Mouse (Mus musculus): ENCODE measurements around the gene Olfr93. TPM values are rescaled to one million over a fixed set of nuclear protein-coding genes. Genes with fewer than 3 reads are reported as not detected.
"Not testable (repeated sequence)": the region's sequence is repeated elsewhere in the genome, so short reads cannot be mapped to it uniquely, and the experiment has no call there.

The Olfr93 gene
- polyA plus RNA-seq, 1 experiment from 2014 or later = not detected

GRCm38 (mm10) chr17:37185474-37185873 lies 24.2 kb upstream of the Olfr93 start:
- H3K4me3 ChIP-seq (ENCODE audit: low read length) = no peak overlapping the region
- H3K36me3 ChIP-seq (ENCODE audit: control insufficient read depth, insufficient read depth, low read length) = no peaks in the 10 kb centered on the region
- H3K27me3 ChIP-seq (replicated peaks; ENCODE audit: control insufficient read depth, insufficient read depth, low read length) = no peaks in the 10 kb centered on the region
- H3K9me3 ChIP-seq (ENCODE audit: control insufficient read depth, low read length) = no peaks in the 10 kb centered on the region
- H3K9ac ChIP-seq (ENCODE audit: low read depth, low read length) = peak overlapping the region; percentile 33; the same call in 1 of the 2 replicates
- no peaks in the 10 kb centered on the region for H3K4me1 ChIP-seq (ENCODE audit: control insufficient read depth, insufficient read depth, low read length)
- no peak overlapping the region for H3K27ac ChIP-seq (ENCODE audit: low read length)
- H3K4me2 ChIP-seq (ENCODE audit: low read depth, low read length) = no peak overlapping the region
- 39% methylated on average over 6 of the region's 6 CpGs for WGBS
- 0 out of 2 replicates have a peak, but pooled peaks have one; percentile 40 for ATAC-seq

GRCm38 (mm10) chr17:37131366-37131765 lies 29.9 kb downstream of the Olfr93 start:
- not testable (repeated sequence) for H3K4me1 ChIP-seq (ENCODE audit: control insufficient read depth, insufficient read depth, low read length); ATAC-seq; H3K9ac ChIP-seq (ENCODE audit: low read depth, low read length); H3K9me3 ChIP-seq (ENCODE audit: control insufficient read depth, low read length); H3K4me3 ChIP-seq (ENCODE audit: low read length); H3K27ac ChIP-seq (ENCODE audit: low read length); H3K4me2 ChIP-seq (ENCODE audit: low read depth, low read length); H3K36me3 ChIP-seq (ENCODE audit: control insufficient read depth, insufficient read depth, low read length); H3K27me3 ChIP-seq (replicated peaks; ENCODE audit: control insufficient read depth, insufficient read depth, low read length)
- 64% methylated on average over 4 of the region's 4 CpGs for WGBS

- H3K4me2 ChIP-seq (ENCODE audit: low read depth, low read length) = no peak within 1 kb of the TSS
- no peaks in the 10 kb centered on the region for H3K36me3 ChIP-seq (ENCODE audit: control insufficient read depth, insufficient read depth, low read length)
- 89% methylated on average over 2 of the region's 2 CpGs for WGBS
- no peak within 1 kb of the TSS for H3K4me3 ChIP-seq (ENCODE audit: low read length)
- no peaks in the 10 kb centered on the region for H3K4me1 ChIP-seq (ENCODE audit: control insufficient read depth, insufficient read depth, low read length)
- no peak within 1 kb of the TSS for H3K27ac ChIP-seq (ENCODE audit: low read length)
- H3K9ac ChIP-seq (ENCODE audit: low read depth, low read length) = no peak within 1 kb of the TSS
- H3K9me3 ChIP-seq (ENCODE audit: control insufficient read depth, low read length) = no peaks in the 10 kb centered on the region
- no peaks in the 10 kb centered on the region for H3K27me3 ChIP-seq (replicated peaks; ENCODE audit: control insufficient read depth, insufficient read depth, low read length)
- ATAC-seq = no peak
These were observed 41.3 kb downstream of the Olfr93 start, which contains the start of gene Olfr92 for GRCm38 (mm10) chr17:37119988-37120387. Gene Olfr92 (minus strand): TSS chr17:37120088.

GRCm38 (mm10) chr17:37098178-37098577 lies 63.1 kb downstream of the Olfr93 start, which contains the start of gene Olfr91:
Gene Olfr91 (minus strand): TSS chr17:37098278.
- no peak within 1 kb of the TSS for H3K9ac ChIP-seq (ENCODE audit: low read depth, low read length)
- ATAC-seq = no peak
- H3K36me3 ChIP-seq (ENCODE audit: control insufficient read depth, insufficient read depth, low read length) = no peaks in the 10 kb centered on the region
- no peaks in the 10 kb centered on the region for H3K27me3 ChIP-seq (replicated peaks; ENCODE audit: control insufficient read depth, insufficient read depth, low read length)
- no peaks in the 10 kb centered on the region for H3K4me1 ChIP-seq (ENCODE audit: control insufficient read depth, insufficient read depth, low read length)
- H3K9me3 ChIP-seq (ENCODE audit: control insufficient read depth, low read length) = no peaks in the 10 kb centered on the region
- no peak within 1 kb of the TSS for H3K4me2 ChIP-seq (ENCODE audit: low read depth, low read length)
- H3K27ac ChIP-seq (ENCODE audit: low read length) = no peak within 1 kb of the TSS
- 85% methylated on average over 1 of the region's 1 CpGs for WGBS
- no peak within 1 kb of the TSS for H3K4me3 ChIP-seq (ENCODE audit: low read length)

GRCm38 (mm10) chr17:37093289-37093688 lies 68.0 kb downstream of the Olfr93 start:
- Histone ChIP-seq H3K36me3 (ENCODE audit: control insufficient read depth, insufficient read depth, low read length) (no peaks in the 10 kb centered on the region), H3K4me1 (ENCODE audit: control insufficient read depth, insufficient read depth, low read length) (no peaks in the 10 kb centered on the region), H3K9me3 (ENCODE audit: control insufficient read depth, low read length) (no peaks in the 10 kb centered on the region), H3K27me3 (replicated peaks; ENCODE audit: control insufficient read depth, insufficient read depth, low read length) (no peaks in the 10 kb centered on the region), H3K4me2 (ENCODE audit: low read depth, low read length) (no peak overlapping the region), H3K4me3 (ENCODE audit: low read length) (no peak overlapping the region), H3K9ac (ENCODE audit: low read depth, low read length) (no peak overlapping the region), H3K27ac (ENCODE audit: low read length) (no peak overlapping the region)
- WGBS = 76% methylated on average over 5 of the region's 5 CpGs
- ATAC-seq = no peak

- no peak overlapping the region for H3K27ac ChIP-seq (ENCODE audit: low read length)
- 72% methylated on average over 1 of the region's 1 CpGs for WGBS
- no peak overlapping the region for H3K4me2 ChIP-seq (ENCODE audit: low read depth, low read length)
- no peak overlapping the region for H3K9ac ChIP-seq (ENCODE audit: low read depth, low read length)
- no peak overlapping the region for H3K4me3 ChIP-seq (ENCODE audit: low read length)
- no peaks in the 10 kb centered on the region for H3K9me3 ChIP-seq (ENCODE audit: control insufficient read depth, low read length)
- no peaks in the 10 kb centered on the region for H3K27me3 ChIP-seq (replicated peaks; ENCODE audit: control insufficient read depth, insufficient read depth, low read length)
- no peak for ATAC-seq
- H3K36me3 ChIP-seq (ENCODE audit: control insufficient read depth, insufficient read depth, low read length) = no peaks in the 10 kb centered on the region
- no peaks in the 10 kb centered on the region for H3K4me1 ChIP-seq (ENCODE audit: control insufficient read depth, insufficient read depth, low read length)
These were observed 69.1 kb downstream of the Olfr93 start for GRCm38 (mm10) chr17:37092198-37092597.

Other genes with a start within 250 kb of the Olfr93 start
- 1.8 and 2.4 TPM in 2 replicates for gene Rnf39, start 218.6 kb downstream of the Olfr93 start, polyA plus RNA-seq (2015; fragmentation: Nextera tagmentation; extraction: Ambion mirVana)
- 92.1 and 101 TPM in 2 replicates for gene Ppp1r11, start 209.8 kb downstream of the Olfr93 start, polyA plus RNA-seq (2015; fragmentation: Nextera tagmentation; extraction: Ambion mirVana)
- gene Znrd1, start 202.9 kb downstream of the Olfr93 start, polyA plus RNA-seq (2015; fragmentation: Nextera tagmentation; extraction: Ambion mirVana) = 68.5 and 72.2 TPM in 2 replicates
- gene Znrd1as, start 202.9 kb downstream of the Olfr93 start, polyA plus RNA-seq (2015; fragmentation: Nextera tagmentation; extraction: Ambion mirVana) = 6.1 and 6.6 TPM in 2 replicates
- gene 2410137M14Rik, start 180.3 kb downstream of the Olfr93 start, polyA plus RNA-seq (2015; fragmentation: Nextera tagmentation; extraction: Ambion mirVana) = not detected in 2 replicates
- 0.16 and 0.22 TPM in 2 replicates for gene H2-M5, start 172.0 kb downstream of the Olfr93 start, polyA plus RNA-seq (2015; fragmentation: Nextera tagmentation; extraction: Ambion mirVana)
- gene Zfp57, start 160.3 kb downstream of the Olfr93 start, polyA plus RNA-seq (2015; fragmentation: Nextera tagmentation; extraction: Ambion mirVana) = 41.3 and 43.2 TPM in 2 replicates
- not detected in 2 replicates for gene Mog, start 138.1 kb downstream of the Olfr93 start, polyA plus RNA-seq (2015; fragmentation: Nextera tagmentation; extraction: Ambion mirVana)
- 5.4 and 6.2 TPM in 2 replicates for gene Gabbr1, start 115.5 kb downstream of the Olfr93 start, polyA plus RNA-seq (2015; fragmentation: Nextera tagmentation; extraction: Ambion mirVana)
- not detected in 2 replicates for gene Olfr90, start 73.0 kb downstream of the Olfr93 start, polyA plus RNA-seq (2015; fragmentation: Nextera tagmentation; extraction: Ambion mirVana)
- not detected in 2 replicates for gene Olfr91, start 63.2 kb downstream of the Olfr93 start, polyA plus RNA-seq (2015; fragmentation: Nextera tagmentation; extraction: Ambion mirVana)
- gene Olfr92, start 41.4 kb downstream of the Olfr93 start, polyA plus RNA-seq (2015; fragmentation: Nextera tagmentation; extraction: Ambion mirVana) = not detected in 2 replicates
- not detected in 2 replicates for gene Ubd, start 32.4 kb upstream of the Olfr93 start, polyA plus RNA-seq (2015; fragmentation: Nextera tagmentation; extraction: Ambion mirVana)
- gene Olfr94, start 39.5 kb upstream of the Olfr93 start, polyA plus RNA-seq (2015; fragmentation: Nextera tagmentation; extraction: Ambion mirVana) = not detected in 2 replicates
- gene Olfr95, start 51.6 kb upstream of the Olfr93 start, polyA plus RNA-seq (2015; fragmentation: Nextera tagmentation; extraction: Ambion mirVana) = not detected in 2 replicates
- gene Olfr96, start 58.7 kb upstream of the Olfr93 start, polyA plus RNA-seq (2015; fragmentation: Nextera tagmentation; extraction: Ambion mirVana) = not detected in 2 replicates
- gene Olfr97, start 75.8 kb upstream of the Olfr93 start, polyA plus RNA-seq (2015; fragmentation: Nextera tagmentation; extraction: Ambion mirVana) = not detected in 2 replicates
- not detected in 2 replicates for gene Olfr98, start 102.3 kb upstream of the Olfr93 start, polyA plus RNA-seq (2015; fragmentation: Nextera tagmentation; extraction: Ambion mirVana)
- 5.1 and 5.2 TPM in 2 replicates for gene H2-M3, start 108.7 kb upstream of the Olfr93 start, polyA plus RNA-seq (2015; fragmentation: Nextera tagmentation; extraction: Ambion mirVana)
- 0.10 TPM in 1 of 2 replicates, not detected in the other for gene Olfr99, start 122.0 kb upstream of the Olfr93 start, polyA plus RNA-seq (2015; fragmentation: Nextera tagmentation; extraction: Ambion mirVana)
- gene Olfr101, start 142.8 kb upstream of the Olfr93 start, polyA plus RNA-seq (2015; fragmentation: Nextera tagmentation; extraction: Ambion mirVana) = not detected in 2 replicates
- not detected in 2 replicates for gene Olfr102, start 155.6 kb upstream of the Olfr93 start, polyA plus RNA-seq (2015; fragmentation: Nextera tagmentation; extraction: Ambion mirVana)
- gene Olfr103, start 178.2 kb upstream of the Olfr93 start, polyA plus RNA-seq (2015; fragmentation: Nextera tagmentation; extraction: Ambion mirVana) = not detected in 2 replicates
- gene Olfr104-ps, start 198.1 kb upstream of the Olfr93 start, polyA plus RNA-seq (2015; fragmentation: Nextera tagmentation; extraction: Ambion mirVana) = not detected in 2 replicates
- not detected in 2 replicates for gene Olfr105-ps, start 217.5 kb upstream of the Olfr93 start, polyA plus RNA-seq (2015; fragmentation: Nextera tagmentation; extraction: Ambion mirVana)
- gene Olfr106-ps, start 228.9 kb upstream of the Olfr93 start, polyA plus RNA-seq (2015; fragmentation: Nextera tagmentation; extraction: Ambion mirVana) = not detected in 2 replicates
- gene Olfr107, start 237.7 kb upstream of the Olfr93 start, polyA plus RNA-seq (2015; fragmentation: Nextera tagmentation; extraction: Ambion mirVana) = not detected in 2 replicates

All from intestine, embryonic 16.5 days (tissue).